49 mouse cellular contexts compared by ENCODE assay signal in genomic region chr16:22909290-22909689, GRCm38 (mm10). TPM values are rescaled to one million over a fixed set of nuclear protein-coding genes. Genes with fewer than 3 reads are reported as not detected.
"Had no signal": no experiment of that assay in that cellular context is flagged by ENCODE, and none has a peak within 500 bp of the region (broad histone marks: within the 10 kb centered on the region; RNA-seq: fewer than 3 reads in every experiment).

No protein-coding gene starts in this region.

- H3K27ac ChIP-seq: heart, embryonic 13.5 days; heart, embryonic 15.5 days; hindbrain, embryonic 10.5 days; hindbrain, embryonic 12.5 days; hindbrain, embryonic 13.5 days; hindbrain, embryonic 14.5 days; hindbrain, embryonic 15.5 days; hindbrain, postnatal 0 days; intestine, embryonic 15.5 days; kidney, embryonic 15.5 days; kidney, postnatal 0 days; layer of hippocampus, adult 2 months; left cerebral cortex, adult 2 months had no signal

- H3K4me1 ChIP-seq: heart, embryonic 12.5 days; heart, embryonic 13.5 days; heart, embryonic 15.5 days; hindbrain, embryonic 10.5 days; hindbrain, embryonic 12.5 days; hindbrain, embryonic 13.5 days; hindbrain, embryonic 15.5 days; intestine, embryonic 15.5 days; kidney, embryonic 15.5 days had no signal

- H3K9me3 ChIP-seq: heart, embryonic 12.5 days; heart, embryonic 13.5 days; heart, embryonic 15.5 days; hindbrain, embryonic 10.5 days; hindbrain, embryonic 12.5 days; hindbrain, embryonic 13.5 days; hindbrain, embryonic 15.5 days; intestine, embryonic 15.5 days; kidney, embryonic 15.5 days had no signal

- H3K36me3 ChIP-seq: heart, embryonic 12.5 days; heart, embryonic 13.5 days; heart, embryonic 15.5 days; hindbrain, embryonic 10.5 days; hindbrain, embryonic 12.5 days; hindbrain, embryonic 13.5 days; hindbrain, embryonic 15.5 days; intestine, embryonic 15.5 days; kidney, embryonic 15.5 days had no signal

- H3K9ac ChIP-seq: heart, embryonic 12.5 days; heart, embryonic 13.5 days; heart, embryonic 15.5 days; hindbrain, embryonic 12.5 days; hindbrain, embryonic 13.5 days; hindbrain, embryonic 14.5 days; hindbrain, embryonic 15.5 days; intestine, embryonic 15.5 days; kidney, embryonic 15.5 days had no signal

- DNase-seq: heart, postnatal 10 days; heart, postnatal 14 days; heart, postnatal 36 days; heart, postnatal 4 days; kidney, adult 11 months; kidney, adult 18-20 months; kidney, adult 2 months; kidney, adult 8-10 months; kidney, adult 9 months; kidney, postnatal 10 days; kidney, postnatal 14 days; kidney, postnatal 25 days; kidney, postnatal 36 days; kidney, postnatal 4 days; layer of hippocampus, adult 9-11 months; layer of hippocampus, postnatal 36 days had no signal

- ATAC-seq: hindbrain, embryonic 16.5 days; hindbrain, postnatal 0 days; inflammation-experienced regulatory T-cells, adult 6 months; intestine, embryonic 15.5 days; intestine, embryonic 16.5 days; intestine, postnatal 0 days had no signal

- H3K4me2 ChIP-seq: heart, embryonic 11.5 days; heart, embryonic 12.5 days; heart, embryonic 13.5 days; heart, embryonic 15.5 days; hindbrain, embryonic 12.5 days; hindbrain, embryonic 13.5 days; hindbrain, embryonic 14.5 days; hindbrain, embryonic 15.5 days; intestine, embryonic 15.5 days; kidney, embryonic 15.5 days had no signal

- H3K4me3 ChIP-seq: heart, embryonic 12.5 days; heart, embryonic 13.5 days; heart, embryonic 15.5 days; hindbrain, embryonic 10.5 days; hindbrain, embryonic 12.5 days; hindbrain, embryonic 13.5 days; hindbrain, embryonic 15.5 days; intestine, embryonic 15.5 days; kidney, embryonic 15.5 days; layer of hippocampus, adult 2 months; left cerebral cortex, adult 2 months had no signal

- H3K27me3 ChIP-seq: heart, embryonic 12.5 days; heart, embryonic 13.5 days; heart, embryonic 15.5 days; hindbrain, embryonic 12.5 days; hindbrain, embryonic 13.5 days; hindbrain, embryonic 15.5 days; intestine, embryonic 15.5 days; kidney, embryonic 15.5 days had no signal

RNA-seq across cellular contexts. Expression of gene Fetub, which starts 8.8 kb away (rescaled TPM):
- total RNA-seq: heart, postnatal 10 days; heart, postnatal 14 days; heart, postnatal 4 days; hematopoietic stem cell, adult 5-6 weeks; hindbrain, postnatal 0 days; layer of hippocampus, postnatal 36 days; left cerebral cortex, adult 18-20 months; left cerebral cortex, adult 2 months had no signal
- polyA plus RNA-seq: heart, embryonic 12.5 days; heart, embryonic 13.5 days; heart, embryonic 14.5 days; heart, embryonic 15.5 days; heart, embryonic 16.5 days; heart, postnatal 0 days; hindbrain, embryonic 10.5 days; hindbrain, embryonic 11.5 days; hindbrain, embryonic 12.5 days; hindbrain, embryonic 13.5 days; hindbrain, embryonic 14.5 days; hindbrain, embryonic 15.5 days; hindbrain, embryonic 16.5 days; intestine, embryonic 14.5 days; intestine, postnatal 0 days; kidney, embryonic 14.5 days had no signal

RNA-seq across cellular contexts. Expression of gene Ahsg, which starts 18.2 kb away (rescaled TPM):
- total RNA-seq: hematopoietic stem cell, adult 5-6 weeks; hindbrain, postnatal 0 days; layer of hippocampus, adult 18-20 months; layer of hippocampus, adult 2 months; layer of hippocampus, adult 8-10 months; layer of hippocampus, postnatal 10 days; layer of hippocampus, postnatal 14 days; layer of hippocampus, postnatal 25 days; layer of hippocampus, postnatal 36 days; left cerebral cortex, adult 18-20 months; left cerebral cortex, adult 2 months had no signal
- polyA plus RNA-seq: hindbrain, embryonic 11.5 days; hindbrain, embryonic 12.5 days; hindbrain, embryonic 13.5 days; hindbrain, embryonic 14.5 days; hindbrain, embryonic 16.5 days; hindbrain, postnatal 0 days; inflammation-experienced regulatory T-cells, adult 6 months; kidney, adult 2 months had no signal

RNA-seq across cellular contexts. Expression of gene Hrg, which starts 41.6 kb away (rescaled TPM):
- total RNA-seq: heart, postnatal 10 days; heart, postnatal 14 days; heart, postnatal 25 days; heart, postnatal 36 days; heart, postnatal 4 days; hematopoietic stem cell, adult 5-6 weeks; hindbrain, postnatal 0 days; layer of hippocampus, adult 18-20 months; layer of hippocampus, adult 2 months; layer of hippocampus, adult 8-10 months; layer of hippocampus, postnatal 10 days; layer of hippocampus, postnatal 14 days; layer of hippocampus, postnatal 25 days; layer of hippocampus, postnatal 36 days; left cerebral cortex, adult 18-20 months; left cerebral cortex, adult 2 months had no signal
- polyA plus RNA-seq: heart, embryonic 11.5 days; heart, embryonic 12.5 days; heart, embryonic 13.5 days; heart, embryonic 14.5 days; heart, embryonic 15.5 days; heart, embryonic 16.5 days; heart, postnatal 0 days; hindbrain, embryonic 10.5 days; hindbrain, embryonic 12.5 days; hindbrain, embryonic 13.5 days; hindbrain, embryonic 15.5 days; hindbrain, embryonic 16.5 days; hindbrain, postnatal 0 days; inflammation-experienced regulatory T-cells, adult 6 months; intestine, embryonic 14.5 days; intestine, embryonic 15.5 days; intestine, embryonic 16.5 days; intestine, postnatal 0 days; kidney, embryonic 14.5 days; kidney, embryonic 15.5 days had no signal
